Mouse (Mus musculus) stomach, postnatal 0 days (tissue): ENCODE measurements around the gene Ate1.

Experiments
- CTCF ChIP-seq: IDR thresholded peaks from 2 replicates; pipeline ENCODE4 v1.5.1; 2016; ENCODE audit warnings: antibody characterized with exemption, low read depth, mild to moderate bottlenecking, moderate library complexity
- EP300 ChIP-seq: optimal IDR thresholded peaks from 2 replicates; pipeline ENCODE3; 2016; ENCODE audit warnings: antibody characterized with exemption

- TF ChIP-seq CTCF, result no peak
- no peak for TF ChIP-seq EP300
Observed at GRCm38 (mm10) chr7:130379886-130380285, 140.3 kb downstream of the Ate1 start.
